Mouse (Mus musculus): ENCODE measurements at regions not wholly inside any gene's neighbourhood (a gene's known extent, or its start where the extent isn't known, plus 50 kb on each side); places are given as distances from the start of the nearest gene placed in this dataset.
A peak's percentile ranks its signal among the peaks of the same experiment; 100 is the strongest.

DNA sequence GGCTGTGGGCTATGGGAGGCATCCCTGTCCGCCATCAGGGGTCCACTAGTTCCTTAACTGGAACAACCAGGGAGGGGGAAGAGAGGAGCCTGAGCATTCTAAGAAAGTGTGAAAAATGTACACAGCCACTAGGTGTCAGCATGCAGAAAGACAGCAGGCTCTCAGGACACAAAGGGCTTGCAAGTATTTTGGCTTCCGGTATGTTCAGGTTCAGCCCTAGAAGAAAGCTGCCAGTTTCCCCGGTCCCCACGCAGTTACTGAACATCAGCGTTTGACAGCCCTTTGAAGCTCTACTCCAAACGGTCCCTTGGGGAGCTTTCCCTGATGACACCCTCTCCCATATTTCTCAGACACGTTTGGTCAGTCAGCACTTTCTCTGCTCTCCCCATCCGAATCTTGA is 130.1 kb downstream of the Tent5c start:
- WGBS = 54% methylated on average over 8 of the region's 8 CpGs
- H3K36me3 ChIP-seq = no peaks in the 10 kb centered on the region
- no peaks in the 10 kb centered on the region for H3K9me3 ChIP-seq (replicated peaks)
- H3K4me3 ChIP-seq = peak overlapping the region; percentile 27
- no peaks in the 10 kb centered on the region for H3K27me3 ChIP-seq (ENCODE audit: low read depth, poor library complexity, severe bottlenecking)
- peak; percentile 45 for DNase-seq (ENCODE audit: low spot score)
- H3K27ac ChIP-seq (replicated peaks) = peak overlapping the region; percentile 64
- no peaks in the 10 kb centered on the region for H3K4me1 ChIP-seq

DNA sequence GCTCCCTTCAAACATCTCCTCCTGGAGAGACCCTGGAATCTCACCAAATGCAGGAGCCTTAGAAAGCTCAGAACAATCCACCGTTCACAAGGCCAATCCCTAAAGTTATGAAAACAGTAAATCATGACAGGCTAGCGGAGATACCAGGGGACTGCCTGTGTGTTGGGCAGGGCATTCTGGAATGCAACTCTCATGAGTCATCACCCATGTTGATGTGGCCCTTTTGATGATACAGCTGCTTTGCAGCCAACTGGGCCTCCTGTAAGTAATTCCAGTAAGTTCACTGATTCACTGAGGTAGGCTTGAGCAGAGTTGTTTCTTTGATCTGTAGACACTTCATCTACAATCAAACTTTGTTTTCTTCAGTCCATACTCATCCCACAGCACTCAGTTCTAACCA is 155.6 kb downstream of the Tent5c start:
- 94% methylated on average over 2 of the region's 2 CpGs for WGBS
- Histone ChIP-seq H3K27me3 (ENCODE audit: low read depth, poor library complexity, severe bottlenecking) (no peaks in the 10 kb centered on the region), H3K9me3 (replicated peaks) (no peaks in the 10 kb centered on the region), H3K27ac (replicated peaks) (no peak overlapping the region), H3K4me1 (no peaks in the 10 kb centered on the region), H3K4me3 (no peak overlapping the region), H3K36me3 (no peaks in the 10 kb centered on the region)
- DNase-seq (ENCODE audit: low spot score) = no peak

DNA sequence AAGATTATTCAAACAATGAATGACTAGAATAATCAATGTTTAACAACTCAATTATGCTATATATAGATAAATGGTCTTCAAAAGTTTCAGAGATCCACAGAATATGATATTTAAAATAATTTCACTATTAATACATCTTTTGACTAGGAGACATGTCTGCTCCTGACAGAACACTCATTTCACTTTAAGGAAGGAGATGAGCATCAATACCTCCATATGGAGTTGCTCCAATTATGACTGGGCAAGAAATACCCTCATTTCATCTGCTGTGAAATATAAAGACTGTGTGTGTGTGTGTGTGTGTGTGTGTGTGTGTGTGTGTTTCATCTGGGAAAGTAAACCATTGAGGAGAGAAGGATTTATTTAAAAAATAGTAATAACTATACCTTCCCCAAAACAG is 156.2 kb upstream of the Wdr3 start:
- no peak for DNase-seq (ENCODE audit: low spot score)
- Histone ChIP-seq H3K9me3 (replicated peaks) (no peaks in the 10 kb centered on the region; the same call in 1 of the 2 replicates), H3K27me3 (ENCODE audit: low read depth, poor library complexity, severe bottlenecking) (no peaks in the 10 kb centered on the region), H3K27ac (replicated peaks) (no peak overlapping the region), H3K4me3 (no peak overlapping the region), H3K4me1 (no peaks in the 10 kb centered on the region), H3K36me3 (no peaks in the 10 kb centered on the region)

DNA sequence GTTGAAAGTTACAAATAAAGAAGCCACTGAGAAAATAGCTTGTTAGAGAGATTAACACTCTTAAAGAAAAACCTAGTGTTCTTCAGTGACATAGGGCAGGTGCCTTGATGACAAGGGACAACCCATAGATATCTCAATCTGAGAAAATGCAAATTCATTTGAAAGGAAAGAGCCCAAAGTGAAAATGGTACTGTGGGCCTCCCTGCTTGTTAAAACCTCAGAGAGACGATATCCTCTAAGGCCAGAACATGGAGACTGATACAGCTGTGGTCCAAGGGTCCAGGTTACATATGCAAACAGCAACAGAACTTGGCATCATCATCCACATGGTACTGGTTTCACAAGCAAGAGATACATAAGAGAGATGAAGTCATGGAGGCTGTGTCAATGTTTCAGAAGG is 125.6 kb upstream of the Wdr3 start:
- no peaks in the 10 kb centered on the region for H3K36me3 ChIP-seq
- H3K4me3 ChIP-seq = no peak overlapping the region
- DNase-seq (ENCODE audit: low spot score) = no peak
- WGBS = 74% methylated on average over 1 of the region's 1 CpGs
- H3K4me1 ChIP-seq = no peaks in the 10 kb centered on the region
- no peaks in the 10 kb centered on the region for H3K27me3 ChIP-seq (ENCODE audit: low read depth, poor library complexity, severe bottlenecking)
- no peak overlapping the region for H3K27ac ChIP-seq (replicated peaks)
- no peaks in the 10 kb centered on the region for H3K9me3 ChIP-seq (replicated peaks)

DNA sequence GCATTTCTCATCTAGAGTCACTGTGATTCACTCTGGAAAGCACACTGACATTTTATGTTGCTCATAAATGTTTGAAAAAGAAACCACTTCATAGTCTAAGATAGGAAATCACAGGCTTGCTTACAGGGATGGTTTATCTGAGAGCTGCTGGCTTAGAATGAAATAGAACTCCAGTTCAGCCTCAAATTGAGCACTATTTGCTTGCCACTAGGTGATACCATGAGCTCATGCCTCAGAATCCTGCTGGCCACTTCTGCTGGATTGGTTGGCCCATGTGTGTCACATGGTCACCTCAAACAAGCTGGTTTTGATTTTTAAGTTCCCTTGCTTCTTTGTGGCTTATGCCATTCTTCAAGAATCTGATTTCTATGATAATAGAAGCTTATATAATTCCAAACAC is 104.8 kb upstream of the Wdr3 start:
- Histone ChIP-seq H3K4me3 (no peak overlapping the region), H3K36me3 (no peaks in the 10 kb centered on the region), H3K4me1 (no peaks in the 10 kb centered on the region), H3K9me3 (replicated peaks) (no peaks in the 10 kb centered on the region), H3K27ac (replicated peaks) (no peak overlapping the region), H3K27me3 (ENCODE audit: low read depth, poor library complexity, severe bottlenecking) (no peaks in the 10 kb centered on the region)
- no peak for DNase-seq (ENCODE audit: low spot score)

DNA sequence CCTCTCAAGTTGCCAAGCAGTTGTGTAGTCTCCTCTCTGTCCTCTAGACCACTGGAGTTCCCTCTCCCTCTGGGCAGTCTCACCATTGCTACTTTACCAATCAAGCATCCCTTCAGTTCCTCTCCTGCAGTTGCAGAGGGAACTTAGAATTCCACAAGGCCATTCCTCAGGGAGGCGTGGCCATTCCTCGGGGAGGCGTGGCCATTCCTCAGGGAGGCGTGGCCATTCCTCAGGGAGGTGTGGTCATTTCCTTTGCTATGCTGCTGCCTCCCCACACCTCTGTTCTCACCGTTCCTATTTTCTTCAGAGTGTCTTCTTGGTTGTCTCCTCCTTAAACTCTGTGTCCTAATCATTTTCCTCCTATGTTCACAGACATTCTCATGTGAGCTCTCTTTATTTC is 102.8 kb upstream of the Wdr3 start:
- H3K36me3 ChIP-seq = no peaks in the 10 kb centered on the region
- no peak overlapping the region for H3K27ac ChIP-seq (replicated peaks)
- H3K9me3 ChIP-seq (replicated peaks) = no peaks in the 10 kb centered on the region
- WGBS = 53% methylated on average over 5 of the region's 5 CpGs
- no peak overlapping the region for H3K4me3 ChIP-seq
- DNase-seq (ENCODE audit: low spot score) = no peak
- no peaks in the 10 kb centered on the region for H3K4me1 ChIP-seq
- H3K27me3 ChIP-seq (ENCODE audit: low read depth, poor library complexity, severe bottlenecking) = no peaks in the 10 kb centered on the region
